Mouse (Mus musculus) heart, adult 2 months (tissue): ENCODE measurements at regions not wholly inside any gene's neighbourhood (a gene's known extent, or its start where the extent isn't known, plus 50 kb on each side); places are given as distances from the start of the nearest gene placed in this dataset.

ENCODE experiments used
- CTCF ChIP-seq: fragments of 200-600 bp; IDR thresholded peaks from 2 replicates; pipeline ENCODE4 v1.8.1; 2022; ENCODE audit warnings: antibody characterized with exemption, mild to moderate bottlenecking, moderate library complexity
- POLR2A ChIP-seq: fragments of 200-500 bp; IDR thresholded peaks from 2 replicates; pipeline ENCODE4 v1.6.1; 2011; ENCODE audit warnings: mild to moderate bottlenecking, low read depth, low read length, control low read depth; ENCODE audit not compliant: insufficient read depth

- TF ChIP-seq CTCF, result no peak
- no peak for TF ChIP-seq POLR2A
These were observed 180.1 kb upstream of the Pde3a start for GRCm38 (mm10) chr6:141068861-141069467.
